Mouse (Mus musculus) lung, postnatal 0 days (tissue): ENCODE results near the gene Tmsb15b1. TPM values are rescaled to one million over a fixed set of nuclear protein-coding genes. Genes with fewer than 3 reads are reported as not detected.
"Not testable (repeated sequence)": the region's sequence is repeated elsewhere in the genome, so short reads cannot be mapped to it uniquely, and the experiment has no call there.

Experiments
- ATAC-seq: fragments of 200-750 bp; cut with Nextera tagmentation; 2 replicates; pipeline ENCODE4 v1.8.0; 2017; ENCODE audit warnings: moderate library complexity
- DNase-seq: peaks from one replicate; pipeline ENCODE4 v3.0.0-alpha.2; 2016; ENCODE audit warnings: low spot score
- H3K27ac ChIP-seq: fragments of 300-500 bp; sonication (generic); 2 replicates; pipeline ENCODE4 v1.5.1; 2014; ENCODE audit warnings: antibody characterized with exemption, mild to moderate bottlenecking, low read length, mixed read lengths
- H3K27me3 ChIP-seq: fragments of 300-500 bp; sonication (generic); replicated peaks from 2 replicates; pipeline ENCODE4 v1.6.1; 2014; ENCODE audit warnings: low read length, mixed read lengths; ENCODE audit not compliant: insufficient read depth
- H3K36me3 ChIP-seq: fragments of 300-500 bp; sonication (generic); 2 replicates; pipeline ENCODE4 v1.6.1; 2014; ENCODE audit warnings: low read length, mixed read lengths; ENCODE audit not compliant: insufficient read depth
- H3K4me1 ChIP-seq: fragments of 300-500 bp; sonication (generic); 2 replicates; pipeline ENCODE4 v1.6.1; 2014; ENCODE audit warnings: antibody characterized with exemption, low read depth, low read length, mixed read lengths; ENCODE audit not compliant: insufficient read depth
- H3K4me2 ChIP-seq: fragments of 300-500 bp; sonication (generic); replicated peaks from 2 replicates; pipeline ENCODE4 v1.6.1; 2014; ENCODE audit warnings: low read depth, mild to moderate bottlenecking, low read length, moderate library complexity, mixed read lengths
- H3K4me3 ChIP-seq: fragments of 300-500 bp; sonication (generic); 2 replicates; pipeline ENCODE4 v1.5.1; 2014; ENCODE audit warnings: low read depth, low read length
- H3K9ac ChIP-seq: fragments of 300-500 bp; sonication (generic); replicated peaks from 2 replicates; pipeline ENCODE4 v1.6.1; 2014; ENCODE audit warnings: low read depth, mild to moderate bottlenecking
- H3K9me3 ChIP-seq: fragments of 300-500 bp; sonication (generic); 2 replicates; pipeline ENCODE4 v1.6.1; 2016; ENCODE audit warnings: low read length, mixed read lengths
- CTCF ChIP-seq: IDR thresholded peaks from 2 replicates; pipeline ENCODE4 v1.5.1; 2016; ENCODE audit warnings: antibody characterized with exemption, mild to moderate bottlenecking
- EP300 ChIP-seq: IDR thresholded peaks from 2 replicates; pipeline ENCODE4 v1.6.1; 2016; ENCODE audit warnings: antibody characterized with exemption, mild to moderate bottlenecking, control low read depth
- WGBS: fragments of 180-500 bp; shearing (Covaris S2); extraction: QIAGEN DNeasy Blood & Tissue Kit; methylation state at CpG from one replicate; pipeline ENCODE4 v1.1.7; 2014; 5-methylcytosine and 5-hydroxymethylcytosine counted together
- polyA plus RNA-seq: library from polyadenylated mRNA; unstranded; fragments of >200 nt; fragmentation: Nextera tagmentation; extraction: Ambion mirVana; gene quantifications from 2 replicates; pipeline ENCODE4 v1.2.1, GENCODE M21; 2015

Gene Tmsb15b1
- polyA plus RNA-seq, 1 experiment from 2014 or later: 12.8 TPM

- Histone ChIP-seq H3K27me3 (no peaks in the 10 kb centered on the region), H3K27ac (no peak overlapping the region), H3K4me1 (no peaks in the 10 kb centered on the region), H3K4me2 (no peak overlapping the region), H3K4me3 (no peak overlapping the region), H3K9ac (no peak overlapping the region), H3K9me3 (no peaks in the 10 kb centered on the region), H3K36me3 (no peaks in the 10 kb centered on the region)
- DNase-seq (peak; percentile 13), ATAC-seq (no peak)
- WGBS: 28% methylated on average over 2 of the region's 2 CpGs
- TF ChIP-seq CTCF: peak; percentile 65
- TF ChIP-seq EP300: no peak
These were observed 17.0 kb downstream of the Tmsb15b1 start for GRCm38 (mm10) chrX:136959688-136960087.

- DNase-seq, H3K4me3 ChIP-seq, H3K36me3 ChIP-seq, ATAC-seq, H3K9me3 ChIP-seq, H3K9ac ChIP-seq, H3K27me3 ChIP-seq, H3K27ac ChIP-seq, H3K4me1 ChIP-seq: not testable (repeated sequence)
- H3K4me2 ChIP-seq: peak overlapping the region; percentile 28; the same call in 1 of the 2 replicates
- WGBS: 55% methylated on average over 5 of the region's 5 CpGs
These were observed 18.4 kb downstream of the Tmsb15b1 start for GRCm38 (mm10) chrX:136958300-136958699.

GRCm38 (mm10) chrX:136957583-136958279 lies 18.9 kb downstream of the Tmsb15b1 start:
- WGBS: 31% methylated on average over 11 of the region's 13 CpGs
- H3K4me3 ChIP-seq, H3K27ac ChIP-seq, H3K9me3 ChIP-seq, H3K4me1 ChIP-seq, H3K27me3 ChIP-seq, H3K36me3 ChIP-seq, H3K9ac ChIP-seq: not testable (repeated sequence)
- peak; percentile 15 for DNase-seq
- ATAC-seq: peak; percentile 88
- H3K4me2 ChIP-seq: peak overlapping the region; percentile 28; the same call in 1 of the 2 replicates

DNA sequence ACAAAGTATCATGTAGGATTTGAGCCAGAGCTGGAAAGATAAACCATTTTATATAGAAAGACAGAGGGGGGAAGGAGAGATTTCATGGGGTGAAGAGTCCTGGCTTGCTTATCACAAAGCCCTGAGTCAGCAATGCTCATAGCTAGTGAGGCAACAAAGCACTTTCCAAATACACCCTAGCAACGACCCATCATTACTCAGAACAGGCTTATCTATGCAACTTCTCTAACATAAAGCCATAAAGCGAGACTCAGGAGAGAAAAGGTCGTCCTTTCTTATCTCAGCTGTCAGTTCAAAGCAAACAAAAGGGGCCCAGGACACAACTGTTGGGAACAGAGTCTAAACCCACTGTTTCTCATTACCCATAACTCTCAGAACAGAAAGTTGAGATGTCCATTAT lies 38.7 kb downstream of the Tmsb15b1 start:
- Histone ChIP-seq H3K9me3 (no peaks in the 10 kb centered on the region), H3K4me1 (no peaks in the 10 kb centered on the region), H3K27ac (no peak overlapping the region), H3K27me3 (no peaks in the 10 kb centered on the region), H3K36me3 (no peaks in the 10 kb centered on the region), H3K4me3 (no peak overlapping the region), H3K4me2 (no peak overlapping the region), H3K9ac (no peak overlapping the region)
- TF ChIP-seq CTCF (no peak), EP300 (no peak)
- 4% methylated on average over 3 of the region's 3 CpGs for WGBS
- DNase-seq: no peak
- ATAC-seq: no peak

GRCm38 (mm10) chrX:136927031-136927430 lies 49.6 kb downstream of the Tmsb15b1 start, which contains the start of gene H2bfm:
TSS of gene H2bfm (plus strand) at chrX:136927325.
- TF ChIP-seq EP300 (no peak), CTCF (no peak)
- WGBS: 87% methylated on average over 14 of the region's 14 CpGs
- DNase-seq: no peak

GRCm38 (mm10) chrX:136925863-136926262 lies 50.8 kb downstream of the Tmsb15b1 start:
- Histone ChIP-seq H3K9me3 (no peaks in the 10 kb centered on the region), H3K36me3 (no peaks in the 10 kb centered on the region), H3K27me3 (no peaks in the 10 kb centered on the region), H3K4me3 (no peak overlapping the region), H3K27ac (no peak overlapping the region), H3K9ac (no peak overlapping the region), H3K4me1 (no peaks in the 10 kb centered on the region), H3K4me2 (no peak overlapping the region)
- no peak for DNase-seq
- no peak for TF ChIP-seq EP300
- no peak for TF ChIP-seq CTCF
- ATAC-seq: no peak

More at GRCm38 (mm10) chrX:136927031-136927430, 49.6 kb downstream of the Tmsb15b1 start, which contains the start of gene H2bfm:
- no peaks in the 10 kb centered on the region for H3K36me3 ChIP-seq
- no peaks in the 10 kb centered on the region for H3K27me3 ChIP-seq
- H3K9ac ChIP-seq: no peak within 1 kb of the TSS
- no peak within 1 kb of the TSS for H3K27ac ChIP-seq
- H3K9me3 ChIP-seq: no peaks in the 10 kb centered on the region
- no peak for ATAC-seq
- no peak within 1 kb of the TSS for H3K4me3 ChIP-seq
- H3K4me1 ChIP-seq: no peaks in the 10 kb centered on the region
- H3K4me2 ChIP-seq: no peak within 1 kb of the TSS

Other genes starting within 250 kb of the Tmsb15b1 start
- gene Morf4l2, start 233.2 kb downstream of the Tmsb15b1 start, polyA plus RNA-seq: 293 and 313 TPM in 2 replicates
- not detected in 2 replicates for gene Glra4, start 196.7 kb downstream of the Tmsb15b1 start, polyA plus RNA-seq
- 0.84 and 1.6 TPM in 2 replicates for gene Plp1, start 154.2 kb downstream of the Tmsb15b1 start, polyA plus RNA-seq
- gene Rab9b, start 108.1 kb downstream of the Tmsb15b1 start, polyA plus RNA-seq: 0.02 and 0.04 TPM in 2 replicates
- gene H2bfm, start 49.5 kb downstream of the Tmsb15b1 start, polyA plus RNA-seq: not detected in 2 replicates
- 15.2 and 19.8 TPM in 2 replicates for gene Tmsb15b2, start 1.4 kb downstream of the Tmsb15b1 start, polyA plus RNA-seq
- 0.95 TPM in 1 of 2 replicates, not detected in the other for gene Tmsb15l, start within 50 bp of the Tmsb15b1 start, polyA plus RNA-seq
- gene Zcchc18, start 16.3 kb upstream of the Tmsb15b1 start, polyA plus RNA-seq: 0.88 and 1.5 TPM in 2 replicates
- 8.5 and 9.0 TPM in 2 replicates for gene Slc25a53, start 61.4 kb upstream of the Tmsb15b1 start, polyA plus RNA-seq
- gene Fam199x, start 72.7 kb upstream of the Tmsb15b1 start, polyA plus RNA-seq: 5.7 and 6.7 TPM in 2 replicates
- gene Esx1, start 145.2 kb upstream of the Tmsb15b1 start, polyA plus RNA-seq: not detected in 2 replicates